Mouse (Mus musculus) CH12.LX (cell line): ENCODE measurements at regions not wholly inside any gene's neighbourhood (a gene's known extent, or its start where the extent isn't known, plus 50 kb on each side); places are given as distances from the start of the nearest gene placed in this dataset.
A peak's percentile ranks its signal among the peaks of the same experiment; 100 is the strongest.

Experiments
- CHD1 ChIP-seq: IDR thresholded peaks from 2 replicates; pipeline ENCODE4 v1.6.1; 2012; ENCODE audit warnings: low read depth, low read length, improper control_type of control experiment, inconsistent platforms
- CTCF ChIP-seq, 2 experiments: IDR thresholded peaks in 1 of 2; conservative IDR thresholded peaks in 1 of 2; 2 replicates each; pipeline ENCODE4 v1.5.1; 2011 to 2012; ENCODE audit warnings: low read depth in 2 of 2, low read length in 2 of 2, improper control_type of control experiment in 1 of 2, inconsistent platforms in 1 of 2, mild to moderate bottlenecking in 1 of 2, moderate library complexity in 1 of 2
- EP300 ChIP-seq: IDR thresholded peaks from 2 replicates; pipeline ENCODE4 v1.6.1; 2011; ENCODE audit warnings: low read length, improper control_type of control experiment
- UBTF ChIP-seq: IDR thresholded peaks from 2 replicates; pipeline ENCODE4 v1.6.1; 2012; ENCODE audit warnings: low read depth, mild to moderate bottlenecking, inconsistent platforms, low read length, improper control_type of control experiment, moderate library complexity

DNA sequence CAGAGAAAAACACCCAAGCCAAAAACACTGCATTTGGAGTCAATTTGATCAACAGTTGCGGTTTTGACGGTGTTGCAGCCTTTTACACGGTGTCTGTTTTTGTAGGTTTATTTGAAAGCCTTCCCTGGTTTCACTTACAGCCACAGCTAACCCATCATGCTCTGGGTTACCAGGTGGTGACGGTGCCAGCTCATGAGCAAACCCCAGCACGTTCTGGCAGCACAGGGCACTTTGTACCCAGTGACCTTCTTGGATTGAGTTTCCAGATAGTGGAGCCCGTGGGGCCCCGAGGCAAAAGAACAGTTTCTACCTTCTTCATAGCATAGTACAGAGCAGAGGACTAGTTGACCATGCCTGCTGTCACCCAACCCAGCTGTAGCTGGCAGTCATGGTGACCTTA lies 152.6 kb upstream of the F930015N05Rik start:
- TF ChIP-seq CTCF (conservative IDR thresholded peaks at IDR 0.05 in 1 of 2, IDR thresholded peaks at IDR 0.05 in 1 of 2; ENCODE audit: low read depth in 2 of 2, low read length in 2 of 2): no peak
- peak; percentile 8; the same call in 1 of the 2 replicates for TF ChIP-seq CHD1
- no peak; the same call in 1 of the 2 replicates for TF ChIP-seq UBTF
- no peak; the same call in none of the 2 replicates for TF ChIP-seq EP300
